Mouse (Mus musculus): ENCODE results near the gene Tceal8. TPM values are rescaled to one million over a fixed set of nuclear protein-coding genes. Genes with fewer than 3 reads are reported as not detected.
A peak's percentile ranks its signal among the peaks of the same experiment; 100 is the strongest.
"Not testable (repeated sequence)": the region's sequence is repeated elsewhere in the genome, so short reads cannot be mapped to it uniquely, and the experiment has no call there.

Tceal8 gene
- 141 and 144 TPM in 2 replicates for polyA plus RNA-seq (2015; fragmentation: Nextera tagmentation; extraction: Ambion mirVana)

DNA sequence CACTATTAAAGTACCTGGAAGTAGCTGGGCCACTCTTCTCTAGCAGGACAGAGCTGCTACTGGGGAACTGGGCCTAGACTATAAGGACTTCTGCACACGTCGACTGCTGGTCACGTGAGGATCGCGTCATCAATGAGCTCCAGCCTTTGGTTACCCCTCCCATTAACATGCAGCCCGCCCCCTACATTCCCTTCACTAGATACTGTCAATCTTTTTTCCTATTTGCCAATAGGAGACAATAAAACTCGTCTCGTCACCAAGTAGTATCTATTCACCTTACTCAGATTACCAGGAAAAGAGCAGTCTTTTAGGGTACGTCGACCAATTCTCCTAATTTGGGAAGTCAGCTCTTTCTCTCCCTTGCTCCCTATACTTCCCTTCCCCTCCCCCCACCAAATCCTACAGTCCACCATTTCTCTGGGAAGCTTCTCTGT lies at the start of gene Tceal8:
TSS of gene Tceal8 (minus strand) at position 225 of the 434 bp plus-strand sequence.
- peaks cover 4% of the 10 kb centered on the region for H3K4me1 ChIP-seq (replicated peaks)
- H3K4me2 ChIP-seq: peak within 1 kb of the TSS; percentile 57
- 0 out of 2 replicates have a peak, but pooled peaks cover 5% of the 10 kb centered on the region for H3K27me3 ChIP-seq
- peak within 1 kb of the TSS; percentile 76 for H3K9ac ChIP-seq
- H3K9me3 ChIP-seq: no peaks in the 10 kb centered on the region
- H3K36me3 ChIP-seq: no peaks in the 10 kb centered on the region
- ATAC-seq (ENCODE audit: low FRiP score): peak; percentile 96
- 26% methylated on average over 10 of the region's 10 CpGs for WGBS
- H3K4me3 ChIP-seq: peak within 1 kb of the TSS; percentile 53
- peak within 1 kb of the TSS; percentile 84 for H3K27ac ChIP-seq

DNA sequence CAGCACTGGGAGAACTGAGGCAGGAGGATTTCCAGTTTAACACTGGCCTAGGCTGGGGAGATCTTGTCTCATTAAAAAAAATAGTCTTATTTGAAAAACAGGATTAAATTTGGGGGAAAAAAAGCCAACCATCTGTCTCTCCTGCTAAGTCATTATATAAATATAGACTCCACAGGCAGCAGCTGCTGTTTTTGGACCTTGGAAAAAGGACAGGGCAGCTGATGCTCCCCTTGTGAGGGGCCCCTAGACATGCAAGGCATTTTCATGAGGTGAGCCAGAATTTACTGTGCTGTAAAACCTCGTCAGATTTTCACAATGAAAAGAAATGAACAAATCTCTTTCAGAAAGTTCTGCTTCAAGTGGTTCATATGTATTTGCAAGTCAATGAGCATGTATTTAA lies 44.2 kb upstream of the Tceal8 start:
- Histone ChIP-seq H3K9ac (no peak overlapping the region), H3K4me3 (no peak overlapping the region), H3K4me1 (replicated peaks) (no peaks in the 10 kb centered on the region; the same call in 1 of the 2 replicates), H3K4me2 (no peak overlapping the region), H3K9me3 (no peaks in the 10 kb centered on the region), H3K27me3 (no peaks in the 10 kb centered on the region), H3K36me3 (no peaks in the 10 kb centered on the region), H3K27ac (no peak overlapping the region)
- WGBS: 58% methylated on average over 1 of the region's 1 CpGs
- no peak for ATAC-seq (ENCODE audit: low FRiP score)

- not testable (repeated sequence) for H3K27ac ChIP-seq; H3K27me3 ChIP-seq; H3K9me3 ChIP-seq; H3K36me3 ChIP-seq; H3K4me1 ChIP-seq (replicated peaks)
- peak; percentile 95 for ATAC-seq (ENCODE audit: low FRiP score)
- peak within 1 kb of the TSS; percentile 52 for H3K4me2 ChIP-seq
- peak within 1 kb of the TSS; percentile 67 for H3K9ac ChIP-seq
- 21% methylated on average over 11 of the region's 67 CpGs for WGBS
- H3K4me3 ChIP-seq: peak within 1 kb of the TSS; percentile 44
Measured at GRCm38 (mm10) chrX:136214729-136215677, 42.9 kb upstream of the Tceal8 start, which contains the start of the genes Tceal7 and Bex1. Gene Tceal7 (plus strand): TSS chrX:136214779. Gene Bex1 (minus strand): TSS chrX:136215513.

- H3K36me3 ChIP-seq: no peaks in the 10 kb centered on the region
- no peak overlapping the region for H3K4me3 ChIP-seq
- no peak overlapping the region for H3K4me2 ChIP-seq
- 65% methylated on average over 2 of the region's 2 CpGs for WGBS
- no peak overlapping the region for H3K27ac ChIP-seq
- H3K4me1 ChIP-seq (replicated peaks): no peaks in the 10 kb centered on the region; the same call in 1 of the 2 replicates
- no peak overlapping the region for H3K9ac ChIP-seq
- no peak for ATAC-seq (ENCODE audit: low FRiP score)
- H3K27me3 ChIP-seq: no peaks in the 10 kb centered on the region
- no peaks in the 10 kb centered on the region for H3K9me3 ChIP-seq
Measured at GRCm38 (mm10) chrX:136213396-136213795, 41.3 kb upstream of the Tceal8 start.

GRCm38 (mm10) chrX:136204406-136204805 lies 32.3 kb upstream of the Tceal8 start:
- Histone ChIP-seq H3K9ac (no peak overlapping the region), H3K27me3 (0 out of 2 replicates have a peak, but pooled peaks cover 3% of the 10 kb centered on the region), H3K9me3 (no peaks in the 10 kb centered on the region), H3K4me1 (replicated peaks) (0 out of 2 replicates have a peak, but pooled peaks cover 4% of the 10 kb centered on the region), H3K27ac (no peak overlapping the region), H3K4me3 (no peak overlapping the region), H3K4me2 (no peak overlapping the region), H3K36me3 (no peaks in the 10 kb centered on the region)
- WGBS: 82% methylated on average over 6 of the region's 6 CpGs
- ATAC-seq (ENCODE audit: low FRiP score): no peak

GRCm38 (mm10) chrX:136203664-136204066 lies 31.5 kb upstream of the Tceal8 start, which contains the start of gene Tceal5:
Gene Tceal5 (minus strand): TSS chrX:136203876.
- 21% methylated on average over 9 of the region's 9 CpGs for WGBS

DNA sequence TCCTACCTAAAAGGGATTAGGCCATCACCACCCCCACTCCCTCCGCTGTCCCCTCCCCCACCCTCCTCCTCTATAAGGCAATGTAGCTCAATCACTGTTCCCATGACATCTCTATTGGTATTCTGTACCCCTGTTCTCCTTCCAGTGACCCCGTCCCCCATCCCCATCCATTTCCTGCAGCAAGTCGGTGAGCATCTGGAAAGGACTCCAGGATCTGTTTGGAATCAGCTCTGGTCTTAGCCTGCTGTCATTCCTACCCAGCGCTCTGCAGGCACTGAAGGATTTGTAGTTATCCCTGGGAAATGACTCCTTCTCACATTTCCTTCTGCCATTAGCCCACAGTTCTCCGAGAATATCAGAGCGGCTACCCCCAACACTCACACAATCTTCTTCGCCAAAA lies 31.1 kb upstream of the Tceal8 start:
- 0 out of 2 replicates have a peak, but pooled peaks cover 3% of the 10 kb centered on the region for H3K27me3 ChIP-seq
- no peaks in the 10 kb centered on the region for H3K9me3 ChIP-seq
- WGBS: 24% methylated on average over 7 of the region's 7 CpGs
- H3K9ac ChIP-seq: peak overlapping the region; percentile 70
- peak overlapping the region; percentile 47 for H3K4me3 ChIP-seq
- peak; percentile 75; the same call in 1 of the 2 replicates for ATAC-seq (ENCODE audit: low FRiP score)
- H3K27ac ChIP-seq: peak overlapping the region; percentile 81
- H3K4me2 ChIP-seq: peak overlapping the region; percentile 57
- 0 out of 2 replicates have a peak, but pooled peaks cover 4% of the 10 kb centered on the region for H3K4me1 ChIP-seq (replicated peaks)
- H3K36me3 ChIP-seq: no peaks in the 10 kb centered on the region

More at GRCm38 (mm10) chrX:136203664-136204066, 31.5 kb upstream of the Tceal8 start, which contains the start of gene Tceal5:
- peak within 1 kb of the TSS; percentile 70 for H3K9ac ChIP-seq
- H3K9me3 ChIP-seq: no peaks in the 10 kb centered on the region
- 0 out of 2 replicates have a peak, but pooled peaks cover 4% of the 10 kb centered on the region for H3K4me1 ChIP-seq (replicated peaks)
- peak; percentile 92 for ATAC-seq (ENCODE audit: low FRiP score)
- peak within 1 kb of the TSS; percentile 81 for H3K27ac ChIP-seq
- no peaks in the 10 kb centered on the region for H3K36me3 ChIP-seq
- peak within 1 kb of the TSS; percentile 57 for H3K4me2 ChIP-seq
- H3K4me3 ChIP-seq: peak within 1 kb of the TSS; percentile 47
- 0 out of 2 replicates have a peak, but pooled peaks cover 3% of the 10 kb centered on the region for H3K27me3 ChIP-seq

- WGBS: 70% methylated on average over 1 of the region's 1 CpGs
- no peak overlapping the region for H3K27ac ChIP-seq
- H3K9ac ChIP-seq: no peak overlapping the region
- no peak overlapping the region for H3K4me3 ChIP-seq
- no peaks in the 10 kb centered on the region for H3K4me1 ChIP-seq (replicated peaks)
- ATAC-seq (ENCODE audit: low FRiP score): no peak
- H3K27me3 ChIP-seq: no peaks in the 10 kb centered on the region
- H3K36me3 ChIP-seq: no peaks in the 10 kb centered on the region
- no peaks in the 10 kb centered on the region for H3K9me3 ChIP-seq
- H3K4me2 ChIP-seq: no peak overlapping the region
Measured at GRCm38 (mm10) chrX:136196873-136197272, 24.7 kb upstream of the Tceal8 start.

DNA sequence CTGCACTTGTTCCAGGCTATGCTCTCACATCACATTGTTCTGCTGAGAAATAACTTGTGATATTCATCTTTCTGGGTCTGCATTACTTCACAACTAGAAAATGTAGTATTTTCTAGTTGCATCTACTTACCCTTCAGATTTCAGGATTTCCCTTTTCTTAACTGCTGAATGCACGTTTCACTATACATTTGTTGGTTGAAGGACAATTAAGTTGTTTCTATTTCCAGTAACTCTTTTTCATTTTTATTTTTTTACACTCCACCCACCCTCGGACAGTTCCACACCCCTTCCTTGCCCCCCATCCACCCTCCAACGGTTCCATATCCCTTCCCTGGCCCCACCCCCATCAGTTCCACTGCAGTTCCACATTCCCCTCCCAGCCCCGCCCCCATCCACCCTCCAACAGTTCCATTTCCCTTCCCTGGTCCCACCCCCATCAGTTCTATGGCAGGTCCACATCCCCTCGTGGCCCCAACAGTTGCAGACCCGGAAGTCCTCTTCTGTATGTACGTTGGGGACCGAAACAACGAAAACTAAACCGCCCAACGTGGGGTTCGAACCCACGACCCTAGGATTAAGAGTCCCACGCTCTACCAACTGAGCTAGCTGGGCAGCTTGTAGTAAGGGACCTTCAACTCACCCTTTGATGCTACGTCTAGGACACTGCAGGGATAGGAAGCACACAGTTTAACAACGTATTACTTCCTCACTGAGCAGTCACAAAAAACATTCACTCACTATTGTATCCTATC lies 23.2 kb upstream of the Tceal8 start:
- no peaks in the 10 kb centered on the region for H3K4me1 ChIP-seq (replicated peaks)
- no peaks in the 10 kb centered on the region for H3K9me3 ChIP-seq
- no peak overlapping the region for H3K4me3 ChIP-seq
- H3K4me2 ChIP-seq: no peak overlapping the region
- H3K27ac ChIP-seq: no peak overlapping the region
- H3K27me3 ChIP-seq: no peaks in the 10 kb centered on the region
- no peak for ATAC-seq (ENCODE audit: low FRiP score)
- 85% methylated on average over 16 of the region's 16 CpGs for WGBS
- no peaks in the 10 kb centered on the region for H3K36me3 ChIP-seq
- no peak overlapping the region for H3K9ac ChIP-seq

GRCm38 (mm10) chrX:136183107-136183506 lies 11.0 kb upstream of the Tceal8 start:
- Histone ChIP-seq H3K4me3 (no peak overlapping the region), H3K9me3 (no peaks in the 10 kb centered on the region), H3K27ac (no peak overlapping the region), H3K27me3 (no peaks in the 10 kb centered on the region), H3K4me1 (replicated peaks) (no peaks in the 10 kb centered on the region), H3K9ac (no peak overlapping the region), H3K4me2 (no peak overlapping the region), H3K36me3 (no peaks in the 10 kb centered on the region)
- no peak for ATAC-seq (ENCODE audit: low FRiP score)
- WGBS: 96% methylated on average over 1 of the region's 1 CpGs

DNA sequence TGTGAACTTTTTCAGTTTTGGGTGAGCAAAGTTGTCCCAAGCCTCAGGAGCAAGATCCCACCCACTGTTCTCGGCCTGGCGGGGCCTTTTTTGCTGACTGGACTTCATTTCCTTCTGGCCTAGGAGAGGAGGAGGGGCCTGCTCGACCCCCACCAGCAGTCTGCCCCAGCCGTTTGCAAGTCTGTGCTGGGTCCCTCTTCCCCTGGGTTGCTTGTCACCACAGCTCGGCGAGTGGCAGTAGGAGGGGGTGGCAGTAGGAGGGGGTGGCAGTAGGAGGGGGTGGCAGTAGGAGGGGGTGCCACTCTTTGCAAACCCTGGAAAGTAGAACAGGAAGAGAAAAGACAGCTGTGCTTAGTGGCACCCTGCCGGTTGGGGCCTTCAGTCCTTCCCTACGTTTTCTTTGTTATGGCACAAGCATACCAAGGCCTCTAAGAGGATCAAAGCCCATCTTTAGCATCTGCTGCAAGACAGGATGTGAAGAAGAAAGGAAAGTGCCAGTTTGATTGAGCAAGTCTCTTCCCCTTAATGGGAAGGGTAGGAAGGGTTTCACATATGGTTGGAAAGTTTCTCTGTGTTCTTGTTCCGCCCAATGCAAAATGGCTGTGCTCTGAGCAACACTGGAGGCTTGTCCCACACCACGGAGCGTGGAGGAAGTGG lies 8.9 kb upstream of the Tceal8 start:
- Histone ChIP-seq H3K4me1 (replicated peaks) (no peaks in the 10 kb centered on the region), H3K4me2 (no peak overlapping the region), H3K4me3 (no peak overlapping the region), H3K27me3 (no peaks in the 10 kb centered on the region), H3K27ac (no peak overlapping the region), H3K9ac (no peak overlapping the region), H3K36me3 (no peaks in the 10 kb centered on the region), H3K9me3 (no peaks in the 10 kb centered on the region)
- ATAC-seq (ENCODE audit: low FRiP score): no peak
- 25% methylated on average over 11 of the region's 11 CpGs for whole genome bisulfite sequencing

Data from hindbrain, embryonic 13.5 days (tissue).